ENCODE assay signal across 17 mouse cellular contexts in the genomic region with DNA sequence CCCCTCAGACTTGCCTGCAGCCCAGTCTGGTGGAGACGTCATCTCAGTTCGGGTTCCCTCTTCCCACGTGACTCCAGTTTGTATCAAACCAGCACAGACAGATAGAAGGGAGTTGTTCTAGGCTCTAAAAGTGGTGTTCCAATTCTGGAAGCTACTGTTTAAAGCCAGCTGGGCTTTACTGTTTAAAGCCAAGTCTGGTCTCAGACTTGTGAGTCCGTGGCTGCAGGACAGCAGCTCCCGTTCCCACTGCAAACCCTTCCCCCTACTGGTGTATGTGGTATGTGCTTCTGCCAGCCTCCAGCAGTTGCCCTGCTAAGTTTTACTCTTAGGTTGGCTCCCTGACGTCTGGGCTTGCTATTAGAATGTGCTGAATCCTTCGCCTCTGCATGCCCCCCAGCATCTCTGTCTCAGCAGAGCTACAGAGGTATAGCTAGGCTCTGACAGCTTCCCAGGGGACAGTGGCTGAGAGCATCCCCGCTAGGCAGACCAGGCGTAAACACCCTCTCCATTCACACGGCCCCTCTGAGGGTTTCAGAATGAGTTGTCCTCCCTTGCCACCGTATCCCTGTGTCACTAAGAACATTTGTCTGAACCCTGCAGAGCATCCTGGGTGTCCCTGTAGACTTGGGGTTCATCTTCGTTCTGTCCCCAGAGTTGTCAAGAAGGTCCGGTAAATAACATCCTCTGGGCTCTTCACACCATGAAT. TPM values are rescaled to one million over a fixed set of nuclear protein-coding genes. Genes with fewer than 3 reads are reported as not detected.
DNase-seq lines count a peak whose midpoint lies in the region; ATAC-seq and TF ChIP-seq lines count a peak whose summit lies in the region.
"Had no signal": no experiment of that assay in that cellular context is flagged by ENCODE, and none has a peak within 500 bp of the region (broad histone marks: within the 10 kb centered on the region; RNA-seq: fewer than 3 reads in every experiment).

No protein-coding gene starts in this region.

- no peak overlapping the region for H3K4me2 ChIP-seq in hindbrain, postnatal 0 days (ENCODE audit: low read depth, low read length)
- H3K4me2 ChIP-seq in hindbrain, embryonic 12.5 days (replicated peaks), result no peak overlapping the region
- no peak overlapping the region for H3K4me2 ChIP-seq in embryonic facial prominence, embryonic 15.5 days (replicated peaks)
- no peak overlapping the region for H3K4me2 ChIP-seq in kidney, embryonic 15.5 days
- H3K4me2 ChIP-seq: heart, embryonic 15.5 days; hindbrain, embryonic 13.5 days; limb, embryonic 15.5 days had no signal

- no peaks in the 10 kb centered on the region for H3K4me1 ChIP-seq in hindbrain, postnatal 0 days (ENCODE audit: insufficient read depth, low read length)
- no peaks in the 10 kb centered on the region; the same call in 1 of the 2 replicates for H3K4me1 ChIP-seq in hindbrain, embryonic 12.5 days
- no peaks in the 10 kb centered on the region for H3K4me1 ChIP-seq in embryonic facial prominence, embryonic 15.5 days
- no peaks in the 10 kb centered on the region for H3K4me1 ChIP-seq in kidney, embryonic 15.5 days
- H3K4me1 ChIP-seq: limb, embryonic 15.5 days had no signal

- ATAC-seq in hindbrain, postnatal 0 days, result no peak
- ATAC-seq in hindbrain, embryonic 12.5 days (ENCODE audit: low FRiP score), result no peak
- ATAC-seq in embryonic facial prominence, embryonic 15.5 days (ENCODE audit: insufficient number of reproducible peaks, low FRiP score, low TSS enrichment, low read depth), result peak; percentile 60
- ATAC-seq in kidney, embryonic 15.5 days (replicated peaks; ENCODE audit: low FRiP score), result no peak

- DNase-seq in hindbrain, postnatal 0 days (ENCODE audit: low spot score), result peak; percentile 50
- DNase-seq in lung, postnatal 10 days, result peak; percentile 33
- no peak for DNase-seq in lung, postnatal 14 days
- peak; percentile 30 for DNase-seq in ZHBTc4 (ENCODE audit: low read depth, low spot score)
- DNase-seq: adrenal gland, postnatal 36 days; cerebellum, postnatal 10 days; kidney, adult 11 months; lung, adult 18-20 months; thymus, adult 2 months had no signal

- H3K36me3 ChIP-seq in hindbrain, postnatal 0 days (ENCODE audit: insufficient read depth, low read length), result peaks cover 32% of the 10 kb centered on the region
- H3K36me3 ChIP-seq in hindbrain, embryonic 12.5 days, result peaks cover 52% of the 10 kb centered on the region
- peaks cover 35% of the 10 kb centered on the region for H3K36me3 ChIP-seq in embryonic facial prominence, embryonic 15.5 days
- peaks cover 55% of the 10 kb centered on the region for H3K36me3 ChIP-seq in kidney, embryonic 15.5 days

- no peak overlapping the region; the same call in 1 of the 2 replicates for H3K27ac ChIP-seq in hindbrain, postnatal 0 days
- H3K27ac ChIP-seq in hindbrain, embryonic 12.5 days, result no peak overlapping the region
- H3K27ac ChIP-seq in embryonic facial prominence, embryonic 15.5 days (replicated peaks), result no peak overlapping the region
- no peak overlapping the region for H3K27ac ChIP-seq in kidney, embryonic 15.5 days
- H3K27ac ChIP-seq: heart, embryonic 15.5 days; hindbrain, embryonic 13.5 days; limb, embryonic 15.5 days had no signal

- no peaks in the 10 kb centered on the region for H3K9me3 ChIP-seq in hindbrain, postnatal 0 days (ENCODE audit: low read length)
- H3K9me3 ChIP-seq in hindbrain, embryonic 12.5 days (replicated peaks), result no peaks in the 10 kb centered on the region
- no peaks in the 10 kb centered on the region for H3K9me3 ChIP-seq in embryonic facial prominence, embryonic 15.5 days (replicated peaks)
- no peaks in the 10 kb centered on the region for H3K9me3 ChIP-seq in kidney, embryonic 15.5 days (replicated peaks)
- H3K9me3 ChIP-seq: heart, embryonic 15.5 days; hindbrain, embryonic 13.5 days; limb, embryonic 15.5 days had no signal

- H3K9ac ChIP-seq in hindbrain, postnatal 0 days (replicated peaks; ENCODE audit: low read length), result no peak overlapping the region
- H3K9ac ChIP-seq in hindbrain, embryonic 12.5 days, result no peak overlapping the region
- no peak overlapping the region for H3K9ac ChIP-seq in embryonic facial prominence, embryonic 15.5 days
- no peak overlapping the region for H3K9ac ChIP-seq in kidney, embryonic 15.5 days
- H3K9ac ChIP-seq: heart, embryonic 15.5 days; hindbrain, embryonic 13.5 days; limb, embryonic 15.5 days had no signal

- peak; percentile 54 for TF ChIP-seq CTCF in hindbrain, postnatal 0 days (IDR thresholded peaks at IDR 0.05; ENCODE audit: low read depth)

- WGBS in hindbrain, postnatal 0 days, result 60% methylated on average over 13 of the region's 13 CpGs
- 77% methylated on average over 13 of the region's 13 CpGs for WGBS in hindbrain, embryonic 12.5 days
- 64% methylated on average over 13 of the region's 13 CpGs for WGBS in embryonic facial prominence, embryonic 15.5 days
- 79% methylated on average over 13 of the region's 13 CpGs for WGBS in kidney, embryonic 15.5 days

- no peak overlapping the region for H3K4me3 ChIP-seq in hindbrain, postnatal 0 days (ENCODE audit: low read length)
- no peak overlapping the region for H3K4me3 ChIP-seq in hindbrain, embryonic 12.5 days
- H3K4me3 ChIP-seq in embryonic facial prominence, embryonic 15.5 days (replicated peaks), result no peak overlapping the region
- no peak overlapping the region for H3K4me3 ChIP-seq in kidney, embryonic 15.5 days (replicated peaks)
- H3K4me3 ChIP-seq: heart, embryonic 15.5 days; hindbrain, embryonic 13.5 days; limb, embryonic 15.5 days; megakaryocyte, embryonic 14.5 days had no signal

- H3K27me3 ChIP-seq in hindbrain, postnatal 0 days (ENCODE audit: insufficient read depth, low read length), result no peaks in the 10 kb centered on the region
- no peaks in the 10 kb centered on the region for H3K27me3 ChIP-seq in hindbrain, embryonic 12.5 days
- no peaks in the 10 kb centered on the region for H3K27me3 ChIP-seq in embryonic facial prominence, embryonic 15.5 days
- H3K27me3 ChIP-seq in kidney, embryonic 15.5 days, result no peaks in the 10 kb centered on the region
- H3K27me3 ChIP-seq: hindbrain, embryonic 13.5 days; limb, embryonic 15.5 days; megakaryocyte, embryonic 14.5 days had no signal

RNA-seq across cellular contexts. Expression of gene Rlbp1, which starts 39.6 kb away (rescaled TPM):
- 25.3 and 32.3 TPM in 2 replicates for total RNA-seq in hindbrain, postnatal 0 days (2014; rRNA removed)
- 21.2 and 21.9 TPM in 2 replicates for polyA plus RNA-seq in hindbrain, postnatal 0 days (2015; fragmentation: Nextera tagmentation; extraction: Ambion mirVana)
- polyA plus RNA-seq in hindbrain, embryonic 12.5 days (2016; fragmentation: Nextera tagmentation; extraction: Ambion mirVana), result 4.0 and 4.9 TPM in 2 replicates
- polyA plus RNA-seq in embryonic facial prominence, embryonic 15.5 days (2015; fragmentation: Nextera tagmentation; extraction: Ambion mirVana), result 1.6 and 1.7 TPM in 2 replicates
- polyA plus RNA-seq in kidney, embryonic 15.5 days (2015; fragmentation: Nextera tagmentation; extraction: Ambion mirVana), result 0.14 and 0.39 TPM in 2 replicates
- total RNA-seq: adrenal gland, postnatal 36 days; gastrocnemius, postnatal 4 days had no signal
- polyA plus RNA-seq: heart, embryonic 15.5 days had no signal

RNA-seq across cellular contexts. Expression of gene Fanci, which starts 44.5 kb away (rescaled TPM):
- 2.9 and 3.5 TPM in 2 replicates for total RNA-seq in hindbrain, postnatal 0 days (2014; rRNA removed)
- 1.9 and 2.4 TPM in 2 replicates for polyA plus RNA-seq in hindbrain, postnatal 0 days (2015; fragmentation: Nextera tagmentation; extraction: Ambion mirVana)
- 10.0 and 11.2 TPM in 2 replicates for polyA plus RNA-seq in hindbrain, embryonic 12.5 days (2016; fragmentation: Nextera tagmentation; extraction: Ambion mirVana)
- 6.2 and 6.3 TPM in 2 replicates for polyA plus RNA-seq in embryonic facial prominence, embryonic 15.5 days (2015; fragmentation: Nextera tagmentation; extraction: Ambion mirVana)
- polyA plus RNA-seq in kidney, embryonic 15.5 days (2015; fragmentation: Nextera tagmentation; extraction: Ambion mirVana), result 12.0 and 12.6 TPM in 2 replicates
